Mouse (Mus musculus): Measurements from ENCODE around the gene Gm960.

DNA sequence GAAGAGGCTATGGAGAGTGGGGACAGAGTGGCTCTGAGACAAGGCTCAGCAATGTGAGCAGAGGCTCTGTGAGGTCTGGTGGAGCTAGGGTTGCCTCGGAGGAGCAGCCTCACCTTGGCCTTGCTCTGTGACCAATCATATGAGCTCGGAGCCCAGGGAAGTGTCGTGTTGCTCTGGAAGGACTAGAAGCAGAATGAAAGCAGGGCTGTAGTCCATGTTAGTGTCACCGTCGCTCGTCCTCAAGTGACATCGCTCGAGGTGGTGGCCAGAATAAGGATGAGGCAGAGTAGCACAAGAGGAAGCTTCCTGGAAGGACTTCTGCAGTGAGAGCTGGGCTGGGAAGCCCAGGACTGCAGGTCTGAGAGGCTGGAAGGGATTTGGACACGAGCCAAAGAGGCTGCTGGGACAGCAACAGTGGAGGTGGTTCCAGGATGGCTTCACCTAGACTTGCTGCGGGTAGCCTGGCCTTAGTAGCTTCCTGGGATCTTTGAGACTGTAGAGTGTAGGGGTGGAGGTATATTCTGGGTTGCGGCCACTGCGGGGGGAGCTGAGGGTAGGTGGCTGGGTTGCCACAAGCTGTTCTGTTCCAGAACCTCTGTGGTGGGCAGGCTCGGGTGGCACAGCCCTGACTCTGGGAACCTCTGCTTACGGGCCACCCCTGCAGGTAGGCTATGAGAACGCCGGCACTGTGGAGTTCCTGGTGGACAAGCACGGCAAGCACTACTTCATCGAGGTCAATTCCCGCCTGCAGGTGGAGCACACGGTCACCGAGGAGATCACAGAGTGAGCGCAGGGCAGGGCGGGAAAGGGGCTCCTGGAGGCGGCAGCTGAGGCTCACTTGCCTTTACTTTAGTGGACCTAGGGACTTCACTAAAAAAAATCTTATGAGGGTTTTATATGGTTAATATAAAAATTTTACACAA, 94.4 kb downstream of the Gm960 start:
- no peak for TF ChIP-seq CTCF (IDR thresholded peaks at IDR 0.05; ENCODE audit: low read depth, low read length)
- TF ChIP-seq POLR2A (IDR thresholded peaks at IDR 0.05; ENCODE audit: borderline replicate concordance, low read depth, low read length): no peak
